Mouse (Mus musculus): ENCODE measurements at regions not wholly inside any gene's neighbourhood (a gene's known extent, or its start where the extent isn't known, plus 50 kb on each side); places are given as distances from the start of the nearest gene placed in this dataset.

- intact Hi-C loops (cut with DNase I; ENCODE audit: low total_unique reads): no loop called here
- DNase-seq: no peak
Measured at GRCm38 (mm10) chr11:43370025-43370424, 56.0 kb downstream of the Pttg1 start.

- intact Hi-C loops (cut with DNase I; ENCODE audit: low total_unique reads): no loop called here
- DNase-seq: no peak
Measured at GRCm38 (mm10) chr11:43368346-43368745, 57.7 kb downstream of the Pttg1 start.

GRCm38 (mm10) chr11:43361858-43362257 lies 64.2 kb downstream of the Pttg1 start:
- intact Hi-C loops (cut with DNase I; ENCODE audit: low total_unique reads): no loop called here

GRCm38 (mm10) chr11:43358390-43359291 lies 67.4 kb downstream of the Pttg1 start:
- no peak for DNase-seq
- intact Hi-C loops (cut with DNase I; ENCODE audit: low total_unique reads): no loop called here

More at GRCm38 (mm10) chr11:43361858-43362257, 64.2 kb downstream of the Pttg1 start:
- no peak for DNase-seq

GRCm38 (mm10) chr11:43353602-43354001 lies 72.4 kb downstream of the Pttg1 start:
- intact Hi-C loops (cut with DNase I; ENCODE audit: low total_unique reads): no loop called here
- no peak for DNase-seq

GRCm38 (mm10) chr11:43353030-43353429 lies 73.0 kb downstream of the Pttg1 start:
- no peak for DNase-seq
- intact Hi-C loops (cut with DNase I; ENCODE audit: low total_unique reads): no loop called here

GRCm38 (mm10) chr11:43351818-43352217 lies 74.2 kb downstream of the Pttg1 start:
- intact Hi-C loops (cut with DNase I; ENCODE audit: low total_unique reads): no loop called here
- DNase-seq: no peak

GRCm38 (mm10) chr11:43351348-43351747 lies 74.7 kb downstream of the Pttg1 start:
- intact Hi-C loops (cut with DNase I; ENCODE audit: low total_unique reads): no loop called here
- DNase-seq: no peak

GRCm38 (mm10) chr11:43350242-43350641 lies 75.8 kb downstream of the Pttg1 start:
- no peak for DNase-seq

GRCm38 (mm10) chr11:43349564-43349963 lies 76.5 kb downstream of the Pttg1 start:
- intact Hi-C loops (cut with DNase I; ENCODE audit: low total_unique reads): no loop called here
- DNase-seq: no peak

More at GRCm38 (mm10) chr11:43350242-43350641, 75.8 kb downstream of the Pttg1 start:
- intact Hi-C loops (cut with DNase I; ENCODE audit: low total_unique reads): no loop called here

GRCm38 (mm10) chr11:43348571-43348970 lies 77.5 kb downstream of the Pttg1 start:
- intact Hi-C loops (cut with DNase I; ENCODE audit: low total_unique reads): no loop called here
- DNase-seq: peak; percentile 54

GRCm38 (mm10) chr11:43346489-43346888 lies 79.6 kb downstream of the Pttg1 start:
- intact Hi-C loops (cut with DNase I; ENCODE audit: low total_unique reads): no loop called here

GRCm38 (mm10) chr11:43344767-43345561 lies 81.1 kb downstream of the Pttg1 start:
- intact Hi-C loops (cut with DNase I; ENCODE audit: low total_unique reads): no loop called here
- no peak for DNase-seq

More at GRCm38 (mm10) chr11:43346489-43346888, 79.6 kb downstream of the Pttg1 start:
- no peak for DNase-seq

- no peak for DNase-seq
- intact Hi-C loops (cut with DNase I; ENCODE audit: low total_unique reads): no loop called here
Measured at GRCm38 (mm10) chr11:43343574-43343973, 82.5 kb downstream of the Pttg1 start.

GRCm38 (mm10) chr11:43338377-43338993 lies 87.6 kb downstream of the Pttg1 start:
- intact Hi-C loops (cut with DNase I; ENCODE audit: low total_unique reads): no loop called here
- DNase-seq: no peak

GRCm38 (mm10) chr11:43335668-43336265 lies 90.3 kb downstream of the Pttg1 start:
- intact Hi-C loops (cut with DNase I; ENCODE audit: low total_unique reads): no loop called here
- DNase-seq: no peak

GRCm38 (mm10) chr11:43333547-43333946 lies 92.5 kb downstream of the Pttg1 start:
- intact Hi-C loops (cut with DNase I; ENCODE audit: low total_unique reads): no loop called here
- DNase-seq: no peak

GRCm38 (mm10) chr11:43313996-43314395 lies 112.1 kb downstream of the Pttg1 start:
- intact Hi-C loops (cut with DNase I; ENCODE audit: low total_unique reads): no loop called here
- no peak for DNase-seq
